Mouse (Mus musculus) E14TG2a.4 (cell line): ENCODE measurements around the gene Pik3r1.

Experiments used
- H3K27me3 ChIP-seq: 2 replicates; pipeline ENCODE4 v1.6.1; 2014; ENCODE audit warnings: low read length, control low read depth; ENCODE audit not compliant: insufficient read depth
- H3K36me3 ChIP-seq: 2 replicates; pipeline ENCODE4 v1.6.1; 2014; ENCODE audit warnings: low read length, control low read depth; ENCODE audit not compliant: insufficient read depth
- H3K4me1 ChIP-seq: replicated peaks from 2 replicates; pipeline ENCODE4 v1.6.1; 2014; ENCODE audit warnings: low read depth, low read length, control low read depth
- H3K4me3 ChIP-seq: replicated peaks from 2 replicates; pipeline ENCODE4 v1.5.1; 2014; ENCODE audit warnings: mild to moderate bottlenecking, low read length
- H3K9me3 ChIP-seq: 2 replicates; pipeline ENCODE4 v1.6.1; 2014; ENCODE audit warnings: low read length, control low read depth
- CTCF ChIP-seq: conservative IDR thresholded peaks from 2 replicates; pipeline ENCODE4 v1.5.1; 2014; ENCODE audit warnings: low read length
- NANOG ChIP-seq: IDR thresholded peaks from 2 replicates; pipeline ENCODE4 v1.6.1; 2014; ENCODE audit warnings: borderline replicate concordance, low read length, mixed read lengths
- POU5F1 ChIP-seq: IDR thresholded peaks from 2 replicates; pipeline ENCODE4 v1.6.1; 2014; ENCODE audit warnings: low read length, borderline replicate concordance

Gene Pik3r1

GRCm38 (mm10) chr13:101779011-101779410 is 11.0 kb upstream of the Pik3r1 start:
- TF ChIP-seq NANOG (no peak), POU5F1 (no peak), CTCF (no peak)
- no peaks in the 10 kb centered on the region for H3K36me3 ChIP-seq
- H3K27me3 ChIP-seq, result peaks cover 6% of the 10 kb centered on the region
- no peaks in the 10 kb centered on the region for H3K9me3 ChIP-seq
- no peak overlapping the region for H3K4me3 ChIP-seq
- no peaks in the 10 kb centered on the region for H3K4me1 ChIP-seq

DNA sequence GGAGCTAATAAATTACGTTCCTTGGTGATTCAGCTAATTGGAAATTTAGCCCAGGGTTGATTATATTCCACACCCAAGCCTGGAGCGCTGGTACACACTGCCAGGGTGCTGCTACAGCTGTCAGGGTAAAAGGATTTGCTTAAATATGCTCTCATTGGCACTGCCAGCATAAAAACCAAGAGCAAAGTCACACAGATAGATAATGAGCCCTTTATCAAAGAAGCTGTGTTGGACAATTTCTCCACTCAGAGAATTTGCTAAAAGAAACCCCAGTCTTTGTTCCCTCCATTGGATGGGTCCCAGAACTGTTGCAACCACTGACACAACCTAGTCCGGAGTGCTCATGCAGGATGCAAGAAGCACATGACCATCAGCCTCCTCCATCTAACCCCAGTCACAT is 9.8 kb upstream of the Pik3r1 start:
- Histone ChIP-seq H3K27me3 (peaks cover 6% of the 10 kb centered on the region), H3K36me3 (no peaks in the 10 kb centered on the region), H3K9me3 (no peaks in the 10 kb centered on the region), H3K4me1 (no peaks in the 10 kb centered on the region), H3K4me3 (no peak overlapping the region)
- no peak for TF ChIP-seq POU5F1

DNA sequence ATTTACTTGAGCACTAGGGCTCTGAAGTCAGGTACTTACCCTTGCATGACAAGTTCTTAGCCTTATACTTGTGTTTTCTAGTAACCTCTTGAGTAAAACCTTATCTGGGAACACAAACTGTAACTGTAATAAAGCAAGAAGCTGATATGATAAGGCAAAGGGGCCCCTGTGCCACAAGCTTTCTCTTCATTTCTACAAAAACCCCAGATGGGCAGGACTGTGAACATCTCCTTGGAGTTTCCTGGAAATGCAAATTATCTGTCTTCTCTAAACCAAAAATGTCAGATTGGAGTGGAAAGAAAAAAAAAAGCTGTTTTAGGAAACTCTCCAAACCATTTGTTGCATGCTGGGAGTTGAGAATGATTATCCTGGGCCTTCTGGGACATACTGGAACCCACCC is 3.1 kb upstream of the Pik3r1 start:
- Histone ChIP-seq H3K4me1 (peaks cover 13% of the 10 kb centered on the region), H3K36me3 (no peaks in the 10 kb centered on the region), H3K27me3 (peaks cover 22% of the 10 kb centered on the region), H3K4me3 (no peak overlapping the region), H3K9me3 (no peaks in the 10 kb centered on the region)
- TF ChIP-seq NANOG (no peak), POU5F1 (no peak), CTCF (no peak)

DNA sequence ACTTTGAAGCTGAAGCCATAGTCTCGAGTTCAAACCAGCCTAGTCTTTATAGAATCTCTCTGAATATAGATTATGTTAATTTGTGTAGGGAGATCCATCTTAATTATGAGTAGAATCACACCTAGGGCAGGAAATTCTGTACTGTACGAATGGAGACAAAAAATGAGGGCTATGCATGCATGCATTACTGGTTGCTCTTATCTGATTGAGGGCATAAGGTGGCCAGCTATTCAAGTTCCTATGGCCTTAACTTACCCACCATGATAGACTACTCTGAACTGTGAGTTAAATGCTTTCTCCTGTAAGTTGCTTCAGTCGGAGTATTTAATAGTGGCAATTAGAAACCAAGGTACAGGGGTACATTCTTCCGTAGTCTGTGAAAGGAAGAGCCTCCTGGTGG is 1.9 kb upstream of the Pik3r1 start:
- peaks cover 20% of the 10 kb centered on the region for H3K4me1 ChIP-seq
- no peaks in the 10 kb centered on the region for H3K9me3 ChIP-seq
- H3K36me3 ChIP-seq, result no peaks in the 10 kb centered on the region
- H3K27me3 ChIP-seq, result peaks cover 21% of the 10 kb centered on the region
- H3K4me3 ChIP-seq, result no peak overlapping the region
- no peak for TF ChIP-seq NANOG
- no peak for TF ChIP-seq CTCF
- no peak for TF ChIP-seq POU5F1

DNA sequence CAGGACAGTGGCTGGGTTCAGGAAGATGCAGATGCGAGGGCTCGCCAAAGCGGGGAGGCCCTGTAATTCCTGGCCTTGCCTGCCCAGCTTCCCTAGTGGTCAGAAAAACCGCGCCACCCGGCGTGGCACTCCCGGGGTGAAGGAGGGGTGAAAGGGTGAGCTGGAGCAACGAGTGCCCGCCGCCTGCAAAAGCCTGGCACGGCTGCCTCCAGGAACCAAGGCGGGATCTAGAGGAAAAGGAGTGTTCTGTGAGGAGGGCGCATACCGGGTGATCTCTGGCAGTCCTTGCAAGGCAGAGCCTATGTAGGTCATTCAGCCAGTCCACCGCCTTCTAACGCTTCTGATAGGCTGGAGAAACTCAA is 594 bp upstream of the Pik3r1 start:
- H3K4me1 ChIP-seq, result peaks cover 28% of the 10 kb centered on the region
- no peak for TF ChIP-seq CTCF
- TF ChIP-seq NANOG, result no peak
- H3K36me3 ChIP-seq, result no peaks in the 10 kb centered on the region

DNA sequence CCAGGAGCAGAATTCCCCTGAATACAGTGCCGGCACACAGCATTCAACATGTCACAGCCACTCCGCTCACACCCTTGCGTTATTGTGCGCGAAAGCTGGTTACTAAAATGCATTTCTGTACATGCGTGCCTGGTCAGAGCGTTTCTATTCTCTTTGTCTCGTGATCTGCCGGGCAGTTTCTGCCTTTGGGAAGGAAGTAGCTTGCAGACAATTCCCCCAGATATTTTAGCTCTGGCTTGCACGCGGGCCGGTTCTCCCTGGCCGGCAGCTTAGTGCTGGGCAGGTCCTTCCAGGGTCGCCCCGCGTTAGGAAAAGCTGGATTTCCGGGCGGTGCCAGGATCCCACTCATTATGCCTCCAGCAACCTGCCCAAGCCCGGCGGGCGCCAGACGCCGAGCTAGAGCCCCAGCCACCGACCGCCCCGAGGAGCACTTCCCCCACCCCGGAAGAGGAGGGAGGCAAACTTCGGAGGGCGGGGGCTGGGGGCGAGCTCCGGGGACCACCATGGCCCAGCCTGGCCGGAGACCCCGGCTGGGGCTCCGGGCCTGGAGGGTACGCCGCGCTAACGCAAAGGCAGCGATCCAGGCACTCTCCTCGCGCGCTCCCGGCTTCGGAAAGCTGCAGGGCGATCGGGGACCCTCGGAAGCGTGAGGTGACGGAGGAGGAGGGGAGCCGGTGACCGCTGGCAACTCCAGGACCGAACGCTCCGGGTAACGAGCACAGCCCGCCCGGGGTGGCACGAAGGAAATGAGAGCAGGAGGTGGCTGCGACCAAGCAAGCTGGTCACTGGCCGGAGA is 806 bp downstream of the Pik3r1 start:
- peak overlapping the region; percentile 92 for H3K4me3 ChIP-seq
- H3K36me3 ChIP-seq, result no peaks in the 10 kb centered on the region
- H3K4me1 ChIP-seq, result peaks cover 40% of the 10 kb centered on the region
- H3K9me3 ChIP-seq, result no peaks in the 10 kb centered on the region
- no peak for TF ChIP-seq POU5F1
- TF ChIP-seq CTCF, result no peak
- peaks cover 19% of the 10 kb centered on the region for H3K27me3 ChIP-seq

More for the DNA sequence above, 594 bp upstream of the Pik3r1 start:
- Histone ChIP-seq H3K27me3 (peaks cover 22% of the 10 kb centered on the region), H3K9me3 (no peaks in the 10 kb centered on the region), H3K4me3 (peak overlapping the region; percentile 92)

DNA sequence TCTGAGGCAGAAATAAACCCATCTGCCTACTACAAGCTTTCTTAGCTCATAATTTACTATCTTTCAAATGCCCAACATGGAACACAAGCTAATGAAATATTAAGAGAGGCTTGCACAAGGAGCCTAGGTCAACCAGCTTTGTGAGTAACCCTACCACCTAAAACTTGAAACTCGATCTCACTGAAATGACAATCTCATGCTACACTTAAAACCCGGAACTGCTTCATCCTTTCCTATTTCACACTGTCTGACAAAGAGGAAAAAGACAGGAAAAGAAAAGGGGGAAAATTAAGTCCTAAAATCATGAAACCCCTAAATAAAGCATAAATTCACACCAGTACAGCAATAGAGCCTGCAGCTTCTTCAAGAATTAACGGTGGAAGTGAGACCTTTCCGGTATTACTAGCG is 1.4 kb downstream of the Pik3r1 start:
- Histone ChIP-seq H3K4me3 (peak overlapping the region; percentile 92), H3K9me3 (no peaks in the 10 kb centered on the region), H3K36me3 (no peaks in the 10 kb centered on the region), H3K4me1 (peaks cover 46% of the 10 kb centered on the region), H3K27me3 (peaks cover 17% of the 10 kb centered on the region)
- TF ChIP-seq POU5F1 (no peak), NANOG (no peak), CTCF (no peak)

GRCm38 (mm10) chr13:101765976-101766375 is 2.0 kb downstream of the Pik3r1 start:
- Histone ChIP-seq H3K4me3 (no peak overlapping the region), H3K27me3 (peaks cover 17% of the 10 kb centered on the region)
- TF ChIP-seq NANOG (no peak), CTCF (no peak), POU5F1 (no peak)

DNA sequence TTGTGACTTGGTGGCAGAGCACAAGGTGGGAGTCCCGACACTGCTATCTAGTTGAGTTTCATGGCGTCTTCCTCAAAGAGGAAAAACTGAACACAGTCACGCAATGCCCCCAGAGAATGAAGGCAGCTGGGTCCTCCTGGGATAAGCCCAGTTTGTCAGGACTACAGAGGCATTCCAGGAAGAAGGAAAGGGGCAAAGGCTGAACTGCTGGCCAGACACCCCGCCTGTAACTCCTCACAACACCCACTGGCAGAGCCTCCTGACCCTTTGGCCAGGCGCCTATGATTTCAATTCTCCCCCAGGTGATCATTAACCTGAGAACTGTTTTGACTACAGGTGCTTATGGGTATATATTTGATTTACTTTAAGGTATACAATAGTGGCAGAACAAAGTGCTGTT is 3.9 kb downstream of the Pik3r1 start:
- H3K27me3 ChIP-seq, result peaks cover 9% of the 10 kb centered on the region
- peaks cover 69% of the 10 kb centered on the region for H3K4me1 ChIP-seq
- TF ChIP-seq POU5F1 (no peak), NANOG (no peak), CTCF (no peak)
- H3K36me3 ChIP-seq, result no peaks in the 10 kb centered on the region
- no peaks in the 10 kb centered on the region for H3K9me3 ChIP-seq
- H3K4me3 ChIP-seq, result 0 out of 2 replicates have a peak overlapping the region, but pooled peaks have one; percentile 13

More at GRCm38 (mm10) chr13:101765976-101766375, 2.0 kb downstream of the Pik3r1 start:
- H3K4me1 ChIP-seq, result peaks cover 53% of the 10 kb centered on the region
- H3K36me3 ChIP-seq, result no peaks in the 10 kb centered on the region
- no peaks in the 10 kb centered on the region for H3K9me3 ChIP-seq
